Mouse (Mus musculus) gastrocnemius, postnatal 4 days (tissue): Measurements from ENCODE around the gene Ankrd28. TPM values are rescaled to one million over a fixed set of nuclear protein-coding genes. Genes with fewer than 3 reads are reported as not detected.
A peak's percentile ranks its signal among the peaks of the same experiment; 100 is the strongest.
"Not testable (repeated sequence)": the region's sequence is repeated elsewhere in the genome, so short reads cannot be mapped to it uniquely, and the experiment has no call there.

Experiments
- DNase-seq, 2 experiments: peaks; one replicate each; pipeline ENCODE4 v3.0.0; 2021 to 2022; ENCODE audit warnings: low spot score in 2 of 2, mixed read lengths in 2 of 2
- long read RNA-seq, 2 experiments: library from polyadenylated mRNA; stranded (forward); transcript quantifications; one replicate each; pipeline ENCODE4 v2.0.0; 2021
- total RNA-seq, 2 experiments: library from RNA; stranded (reverse); gene quantifications; 2 replicates each; pipeline ENCODE4 v1.2.3; 2021

Gene Ankrd28
- 10 to 100 TPM; 45.0 to 51.1 TPM for total RNA-seq
- long read RNA-seq, experiment 1, full-length matches to known transcripts: 7 of 22 reads
- long read RNA-seq, experiment 1, partial matches to known transcripts: 3 of 22 reads
- long read RNA-seq, experiment 1, other reads (novel, unspliced or antisense): 12 of 22 reads
- long read RNA-seq, experiment 2, full-length matches to known transcripts: 17 of 28 reads
- long read RNA-seq, experiment 2, partial matches to known transcripts: 7 of 28 reads
- long read RNA-seq, experiment 2, other reads (novel, unspliced or antisense): 4 of 28 reads

DNA sequence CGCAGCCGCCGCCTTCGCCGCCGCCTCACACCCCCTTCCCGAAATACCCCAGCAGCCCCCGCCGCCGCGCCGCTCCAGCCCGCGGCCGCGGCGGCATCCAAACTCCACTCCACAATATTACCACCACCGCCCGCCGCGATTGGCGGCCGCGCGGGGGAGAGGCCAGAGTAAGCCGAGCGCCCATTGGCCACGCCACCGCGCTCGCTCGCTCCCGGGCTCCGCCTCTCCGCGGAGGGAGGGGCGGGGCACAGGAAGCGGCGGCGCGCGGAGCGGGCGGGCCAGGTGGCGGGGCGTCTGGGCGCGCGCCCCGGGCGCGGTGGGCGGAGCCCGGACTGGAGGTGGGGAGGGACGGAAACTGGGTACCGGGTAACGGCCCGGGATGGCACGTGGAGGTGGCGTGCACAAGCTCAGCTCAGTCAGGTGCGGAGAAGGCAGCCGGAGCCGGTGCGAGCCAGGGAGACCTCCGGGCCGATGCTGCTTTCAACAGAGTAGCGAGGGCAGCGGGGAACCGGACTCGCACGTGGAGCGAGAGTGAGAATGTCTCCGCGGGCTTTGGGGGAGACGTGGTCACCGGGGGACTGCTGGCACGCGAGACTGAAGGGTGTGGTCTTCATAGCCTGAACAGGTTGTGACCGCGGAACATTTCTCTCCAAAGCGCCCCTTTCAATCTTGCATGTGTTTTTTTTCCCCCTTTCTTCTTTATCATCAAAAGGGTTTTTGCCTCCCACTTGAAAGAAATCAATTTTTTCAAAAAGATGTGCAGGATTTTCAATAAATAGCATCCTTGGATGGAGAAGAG is at the start of gene Ankrd28:
TSS of gene Ankrd28 (minus strand) at position 81 of the 799 bp plus-strand sequence.
- DNase-seq: peak; percentile 90 to 94

DNA sequence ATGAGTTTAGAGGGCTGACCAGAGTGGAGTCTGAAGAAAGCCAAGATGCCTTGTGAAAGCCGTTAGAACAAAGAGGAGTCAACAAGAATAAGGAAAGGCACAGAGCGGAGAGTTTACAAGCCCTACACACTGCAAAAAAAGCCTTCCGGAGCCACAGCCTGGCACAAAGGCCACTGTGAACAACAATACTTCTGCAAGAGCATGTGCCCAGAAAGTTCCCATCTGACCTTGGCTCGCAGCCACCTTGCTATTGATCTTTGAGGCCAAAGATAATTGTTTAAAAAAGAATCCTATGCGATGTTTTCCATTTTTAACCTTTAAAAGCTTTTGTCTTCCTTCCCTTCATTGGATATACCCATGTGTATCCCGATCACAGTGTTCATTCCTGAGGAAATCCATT is 49.0 kb upstream of the Ankrd28 start:
- DNase-seq: no peak

GRCm38 (mm10) chr14:31872130-31872529 is 41.7 kb upstream of the Ankrd28 start:
- DNase-seq: peak in 1 of 2 experiments; percentile 10

- no peak for DNase-seq
Observed at GRCm38 (mm10) chr14:31870436-31870835, 40.0 kb upstream of the Ankrd28 start.

- no peak for DNase-seq
Observed at GRCm38 (mm10) chr14:31868591-31868990, 38.1 kb upstream of the Ankrd28 start.

- not testable (repeated sequence) for DNase-seq
Observed at GRCm38 (mm10) chr14:31866366-31866765, 35.9 kb upstream of the Ankrd28 start.

GRCm38 (mm10) chr14:31858679-31859078 is 28.2 kb upstream of the Ankrd28 start:
- no peak for DNase-seq

DNA sequence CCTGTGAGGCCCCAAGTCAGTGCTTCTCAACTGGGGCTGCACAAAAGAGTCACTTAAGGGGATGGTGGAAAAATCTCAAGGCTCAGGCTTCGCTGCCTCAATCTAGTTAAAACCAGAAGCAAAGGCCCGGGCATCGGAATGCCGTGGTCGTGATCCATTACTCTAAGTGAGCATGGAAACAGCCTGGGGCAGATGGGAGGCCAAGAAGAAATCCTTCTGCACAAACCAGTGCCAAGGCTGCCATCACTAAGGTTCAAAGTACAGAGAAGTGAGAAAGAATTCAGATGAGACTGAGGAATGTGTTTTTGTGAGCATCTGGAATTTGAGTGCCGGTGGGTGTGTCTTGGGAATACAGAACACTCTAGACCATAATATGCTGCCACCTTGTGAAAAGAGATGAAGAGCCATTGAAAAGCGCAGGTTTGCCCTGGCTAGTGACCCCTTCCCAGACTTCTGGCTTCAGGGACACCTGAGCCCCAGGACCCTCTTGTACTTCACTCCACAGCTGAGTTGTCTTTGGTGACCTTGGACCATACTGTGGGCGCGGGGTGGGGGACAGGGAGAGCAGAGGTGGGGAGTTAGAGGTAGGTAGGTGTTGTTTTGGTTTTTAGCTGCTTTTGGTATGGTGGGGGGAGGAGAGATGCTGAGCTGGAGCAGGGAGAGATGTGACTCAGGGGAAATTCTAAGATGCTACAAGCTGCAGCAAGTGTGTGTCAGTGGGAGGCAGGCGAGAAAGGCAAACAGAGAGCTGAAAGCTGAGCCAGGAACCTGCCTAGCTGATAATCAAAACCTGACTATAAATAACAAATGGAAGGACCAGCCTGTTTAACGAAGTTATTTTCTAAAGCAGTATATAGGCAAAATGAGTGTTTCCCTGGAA is 26.9 kb upstream of the Ankrd28 start:
- no peak for DNase-seq

DNA sequence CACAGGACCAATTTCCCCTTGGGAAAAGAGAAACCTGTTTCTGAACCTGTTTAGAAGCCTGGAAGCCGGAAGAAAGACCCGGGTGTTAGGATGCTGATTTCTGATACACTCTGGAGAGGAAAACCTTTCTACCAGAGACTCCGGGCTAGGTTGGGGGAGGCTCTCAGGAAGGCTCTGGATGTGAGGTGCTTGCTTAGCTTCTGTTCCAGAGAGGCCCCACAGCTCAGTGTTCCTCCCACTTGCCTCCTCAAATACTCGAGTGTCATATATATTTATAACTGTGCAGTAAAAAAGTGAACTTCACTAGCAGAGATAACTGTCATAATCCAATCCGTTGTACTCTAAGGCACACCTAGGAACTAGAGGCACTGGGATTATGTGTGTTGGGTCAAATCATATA is 25.6 kb upstream of the Ankrd28 start:
- DNase-seq: no peak

DNA sequence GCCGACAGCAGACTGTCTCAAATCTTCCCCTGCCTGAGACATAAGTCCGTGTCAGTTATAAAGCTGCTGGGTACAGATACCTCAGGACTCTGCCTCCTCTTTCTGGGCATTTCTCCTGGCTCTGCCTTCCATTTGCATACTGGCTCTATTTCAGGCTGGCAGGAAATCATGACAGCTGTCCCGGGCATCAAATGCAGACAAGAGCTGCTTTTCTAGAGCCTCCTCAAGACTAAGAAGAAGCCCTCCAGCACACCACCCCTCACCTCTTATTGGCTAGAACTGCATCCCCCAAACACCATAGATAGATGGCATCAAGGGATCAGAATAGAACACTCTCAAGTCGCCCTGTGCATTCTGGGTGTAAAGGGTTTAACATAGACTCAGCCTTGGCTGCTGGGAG is 24.2 kb upstream of the Ankrd28 start:
- no peak for DNase-seq

DNA sequence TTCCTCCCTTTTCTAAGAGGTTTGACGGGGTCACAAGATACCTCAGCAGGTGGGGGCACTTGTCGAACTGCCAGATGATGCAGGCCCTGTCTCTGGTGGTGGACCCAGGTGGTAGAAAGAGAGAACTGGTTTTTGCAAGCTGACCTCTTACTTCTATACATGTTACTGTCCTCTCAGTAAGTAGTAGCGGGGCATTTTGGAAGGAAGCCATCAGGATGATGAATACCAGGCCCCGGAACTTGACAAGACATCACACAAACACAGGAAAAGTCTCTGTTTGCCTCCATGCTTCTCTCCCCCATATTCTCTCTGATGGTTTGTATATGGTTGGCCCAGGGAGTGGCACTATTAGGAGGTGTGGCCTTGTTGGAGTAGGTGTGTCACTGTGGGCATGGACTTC is 13.1 kb upstream of the Ankrd28 start:
- no peak for DNase-seq

GRCm38 (mm10) chr14:31832022-31832421 is 1.6 kb upstream of the Ankrd28 start:
- DNase-seq: no peak

GRCm38 (mm10) chr14:31831370-31831712 is 890 bp upstream of the Ankrd28 start:
- DNase-seq: no peak

GRCm38 (mm10) chr14:31829761-31830562 is 489 bp downstream of the Ankrd28 start:
- peak; percentile 21 to 50 for DNase-seq

- no peak for DNase-seq
Observed at GRCm38 (mm10) chr14:31827221-31827620, 3.2 kb downstream of the Ankrd28 start.

DNA sequence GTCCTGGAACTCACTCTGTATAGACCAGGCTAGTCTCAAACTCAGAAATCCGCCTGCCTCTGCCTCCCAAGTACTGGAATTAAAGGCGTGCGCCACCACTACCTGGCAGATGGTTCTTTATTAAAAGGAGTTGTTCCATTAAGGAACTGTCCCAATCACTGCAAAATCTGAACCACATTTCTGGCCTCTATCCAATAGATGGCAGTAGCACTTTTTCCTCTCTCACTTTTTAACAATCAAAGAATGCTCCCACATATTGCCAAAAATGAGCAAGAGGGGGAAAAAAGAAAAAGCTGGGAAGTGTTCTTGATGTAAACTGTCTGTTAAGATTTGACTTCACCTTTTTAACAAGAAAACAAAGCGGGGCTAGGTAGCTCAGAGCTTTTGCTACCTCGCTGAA is 20.5 kb downstream of the Ankrd28 start:
- no peak for DNase-seq

DNA sequence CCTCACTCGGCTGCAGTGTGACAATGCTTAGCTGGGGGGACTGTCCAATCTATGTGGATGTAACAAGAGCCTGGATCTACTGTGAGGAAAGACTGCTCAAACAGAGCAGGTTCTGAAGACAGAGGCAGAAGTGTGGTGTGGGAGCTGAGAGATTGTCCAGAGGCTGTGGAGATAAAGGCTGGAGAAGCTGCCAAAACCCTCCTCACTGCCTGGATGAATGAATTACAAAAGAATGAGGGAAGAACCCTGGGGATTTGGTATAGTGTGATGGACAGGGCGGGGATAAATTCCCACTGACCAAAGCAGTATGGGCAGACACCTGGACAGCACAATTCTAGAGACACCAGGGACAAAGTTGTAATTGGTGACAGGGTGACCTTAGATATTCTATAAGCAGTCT is 26.7 kb downstream of the Ankrd28 start:
- no peak for DNase-seq

DNA sequence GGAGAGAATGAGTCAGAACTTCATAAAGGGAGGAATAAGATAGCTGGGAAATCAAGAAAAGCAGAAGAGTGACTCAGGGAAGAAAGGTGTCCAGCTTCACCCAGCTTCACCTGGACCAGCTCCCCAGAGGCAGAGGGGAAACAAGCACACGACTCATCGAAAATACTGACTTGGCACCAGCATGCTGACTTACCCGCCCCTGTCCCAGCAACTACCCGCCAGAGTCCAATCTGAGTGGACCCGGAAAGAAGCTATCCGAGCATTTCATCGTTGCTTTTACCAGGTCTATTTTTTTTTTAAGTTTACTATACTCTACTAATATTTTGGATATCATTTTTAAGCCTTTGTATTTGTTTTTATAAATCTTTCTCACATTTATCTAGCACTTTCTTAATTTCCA is 29.5 kb downstream of the Ankrd28 start:
- no peak for DNase-seq

- no peak for DNase-seq
Observed at GRCm38 (mm10) chr14:31800446-31800845, 30.0 kb downstream of the Ankrd28 start.

DNA sequence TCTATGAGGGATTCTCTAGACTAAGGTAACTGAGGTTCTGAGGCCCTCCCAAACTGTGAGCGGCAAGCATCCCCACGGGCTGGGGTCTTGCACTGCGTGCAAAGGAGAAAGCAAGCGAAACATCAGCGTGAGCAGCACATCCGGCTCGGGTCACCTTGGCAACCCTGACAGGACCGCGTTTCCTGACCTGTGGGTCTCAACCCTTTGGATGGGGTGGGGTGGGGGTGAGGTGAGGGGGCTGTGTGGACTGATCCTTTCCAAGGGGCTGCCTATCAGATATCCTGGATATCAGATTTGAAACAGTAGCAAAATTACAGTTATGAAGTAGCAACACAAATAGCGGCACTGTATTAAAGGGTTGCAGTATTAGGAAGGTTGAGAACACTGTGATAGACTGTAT is 31.5 kb downstream of the Ankrd28 start:
- no peak for DNase-seq

GRCm38 (mm10) chr14:31795535-31795934 is 34.9 kb downstream of the Ankrd28 start:
- no peak for DNase-seq
